Mouse (Mus musculus) liver, embryonic 14.5 days (tissue): ENCODE measurements around the gene Baz2a. TPM values are rescaled to one million over a fixed set of nuclear protein-coding genes. Genes with fewer than 3 reads are reported as not detected.

Source experiments
- ATAC-seq: fragments of 200-750 bp; cut with Nextera tagmentation; 2 replicates; pipeline ENCODE4 v1.8.0; 2017; ENCODE audit warnings: moderate number of reproducible peaks, mild to moderate bottlenecking, moderate library complexity; ENCODE audit not compliant: insufficient read depth
- DNase-seq, 3 experiments: peaks; one replicate each; pipeline ENCODE4 v3.0.0-alpha.2; 2012 to 2013; ENCODE audit warnings: low read depth in 3 of 3, low spot score in 3 of 3
- H3K27ac ChIP-seq: fragments of 300-500 bp; sonication (generic); 2 replicates; pipeline ENCODE4 v1.5.1; 2014; ENCODE audit warnings: moderate library complexity, mild to moderate bottlenecking, control low read depth, inconsistent platforms
- H3K27me3 ChIP-seq: fragments of 300-500 bp; sonication (generic); 2 replicates; pipeline ENCODE4 v1.6.1; 2014; ENCODE audit warnings: mild to moderate bottlenecking, low read length, moderate library complexity; ENCODE audit not compliant: control insufficient read depth, insufficient read depth
- H3K36me3 ChIP-seq: fragments of 300-500 bp; sonication (generic); replicated peaks from 2 replicates; pipeline ENCODE4 v1.6.1; 2014; ENCODE audit warnings: low read depth; ENCODE audit not compliant: control insufficient read depth, insufficient read depth
- H3K4me1 ChIP-seq, 2 experiments: fragments of 200-500 bp in 1 of 2; fragments of 300-500 bp in 1 of 2; sonication (generic) in 1 of 2; replicated peaks; 2 replicates each; pipeline ENCODE4 v1.6.1; 2012 to 2014; ENCODE audit warnings: antibody characterized with exemption in 1 of 2, inconsistent platforms in 1 of 2, low read length in 1 of 2; ENCODE audit not compliant: control insufficient read depth in 2 of 2, insufficient read depth in 2 of 2
- H3K4me2 ChIP-seq: fragments of 300-500 bp; sonication (generic); 2 replicates; pipeline ENCODE4 v1.6.1; 2014; ENCODE audit warnings: low read depth, mild to moderate bottlenecking, control low read depth, moderate library complexity
- H3K4me3 ChIP-seq, 2 experiments: fragments of 200-500 bp in 1 of 2; fragments of 300-500 bp in 1 of 2; sonication (generic) in 1 of 2; 2 replicates each; pipeline ENCODE4 v1.5.1; 2012 to 2014; ENCODE audit warnings: low read depth in 2 of 2, low read length in 2 of 2, mild to moderate bottlenecking in 2 of 2, control low read depth in 1 of 2, inconsistent platforms in 1 of 2, moderate library complexity in 1 of 2; ENCODE audit not compliant: insufficient read depth in 1 of 2
- H3K9ac ChIP-seq: fragments of 300-500 bp; sonication (generic); replicated peaks from 2 replicates; pipeline ENCODE4 v1.6.1; 2014; ENCODE audit warnings: mild to moderate bottlenecking, control low read depth, moderate library complexity
- H3K9me3 ChIP-seq: fragments of 300-500 bp; sonication (generic); 2 replicates; pipeline ENCODE4 v1.6.1; 2016; ENCODE audit warnings: low read length, mixed read lengths; ENCODE audit not compliant: control insufficient read depth
- CTCF ChIP-seq: IDR thresholded peaks from 2 replicates; pipeline ENCODE4 v1.5.1; 2016; ENCODE audit warnings: antibody characterized with exemption, low read depth, control low read depth
- EP300 ChIP-seq: IDR thresholded peaks from 2 replicates; pipeline ENCODE4 v1.6.1; 2016; ENCODE audit warnings: antibody characterized with exemption, low read depth
- WGBS: fragments of 180-500 bp; shearing (Covaris S2); extraction: QIAGEN DNeasy Blood & Tissue Kit; methylation state at CpG from one replicate; pipeline ENCODE4 v1.1.7; 2014; ENCODE audit not compliant: insufficient replicate concordance; 5-methylcytosine and 5-hydroxymethylcytosine counted together
- polyA plus RNA-seq, 2 experiments: library from polyadenylated mRNA; depleted of rRNA in 1 of 2; stranded (reverse) in 1 of 2; unstranded in 1 of 2; fragments of >200 nt; fragmentation: Nextera tagmentation in 1 of 2; extraction: Ambion mirVana in 1 of 2; gene quantifications; 2 replicates each; pipeline versions ENCODE4 v1.2.1 to v1.2.3; 2012 to 2014

The Baz2a gene
- polyA plus RNA-seq, 2 experiments = 9.1 to 9.5 TPM

DNA sequence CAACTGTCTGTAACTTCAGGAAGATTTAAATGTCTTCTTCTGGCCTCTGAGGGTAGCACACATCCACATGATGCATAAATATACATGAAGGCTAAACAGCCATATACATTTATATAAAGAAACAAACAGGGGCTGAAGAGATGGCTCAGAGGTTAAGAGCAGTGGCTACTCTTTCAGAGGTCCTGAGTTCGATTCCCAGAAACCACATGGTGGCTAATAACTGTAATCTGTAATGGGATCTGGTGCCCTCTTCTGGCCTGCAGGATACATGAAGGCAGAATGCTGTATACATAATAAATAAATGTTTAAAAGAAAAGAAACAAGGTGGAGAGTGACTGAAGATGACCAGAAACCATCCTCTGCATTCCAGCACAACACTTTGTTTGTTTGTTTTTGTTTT is 10.9 kb upstream of the Baz2a start:
- Histone ChIP-seq H3K27ac (no peak overlapping the region), H3K27me3 (no peaks in the 10 kb centered on the region), H3K9me3 (no peaks in the 10 kb centered on the region), H3K36me3 (peaks cover 17% of the 10 kb centered on the region), H3K4me1 (peaks cover 9 to 14% of the 10 kb centered on the region in 2 experiments), H3K4me3 (no peak overlapping the region), H3K4me2 (no peak overlapping the region), H3K9ac (no peak overlapping the region)
- ATAC-seq = no peak
- no peak for DNase-seq
- 36% methylated on average over 1 of the region's 1 CpGs for WGBS
- peak; percentile 57 for TF ChIP-seq CTCF
- no peak for TF ChIP-seq EP300

DNA sequence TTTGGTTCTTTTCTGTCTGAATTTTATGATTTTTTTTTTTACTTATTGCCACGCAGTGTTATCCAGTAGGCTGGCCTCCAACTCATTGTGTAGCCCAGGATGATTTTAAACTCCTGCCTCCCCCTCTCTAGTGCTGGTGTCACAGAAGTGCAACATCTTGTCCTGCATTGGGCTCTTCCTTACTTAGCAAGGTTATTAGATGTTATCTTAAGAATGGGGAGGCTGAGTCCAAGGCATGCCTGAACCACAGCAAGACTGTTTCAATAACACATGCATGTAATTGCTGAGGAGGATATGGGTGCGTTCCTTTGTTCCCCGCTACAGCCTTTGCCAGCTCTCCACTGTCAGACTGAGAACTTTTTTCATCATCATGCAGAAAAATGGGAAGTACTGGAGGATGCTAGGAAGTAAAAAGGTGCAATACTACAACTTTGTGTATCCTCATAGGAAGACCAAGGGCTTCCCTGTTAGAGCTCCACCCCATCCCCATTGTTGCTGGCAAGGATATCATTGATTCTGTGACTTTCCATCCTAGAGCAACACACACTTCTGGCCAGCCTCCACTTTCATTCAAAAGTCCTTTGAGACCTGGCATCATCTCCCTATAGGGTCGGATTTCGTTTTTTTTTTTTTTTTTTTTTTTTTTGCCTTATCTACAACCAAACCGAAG is 9.4 kb upstream of the Baz2a start:
- H3K27ac ChIP-seq = peak overlapping the region; percentile 11; the same call in 1 of the 2 replicates
- peaks cover 27% of the 10 kb centered on the region for H3K36me3 ChIP-seq
- peak overlapping the region; percentile 72 for H3K9ac ChIP-seq
- DNase-seq = no peak
- H3K4me2 ChIP-seq = peak overlapping the region; percentile 81
- TF ChIP-seq CTCF (no peak), EP300 (no peak)
- H3K27me3 ChIP-seq = no peaks in the 10 kb centered on the region
- H3K4me3 ChIP-seq = peak overlapping the region; percentile 74 to 91
- 30% methylated on average over 6 of the region's 6 CpGs for WGBS
- no peak for ATAC-seq
- H3K9me3 ChIP-seq = no peaks in the 10 kb centered on the region
- peaks cover 9 to 14% of the 10 kb centered on the region in 2 experiments for H3K4me1 ChIP-seq

GRCm38 (mm10) chr10:128082477-128082808 is 8.9 kb upstream of the Baz2a start:
- H3K27me3 ChIP-seq = no peaks in the 10 kb centered on the region
- peak overlapping the region; percentile 81 for H3K4me2 ChIP-seq
- H3K27ac ChIP-seq = peak overlapping the region; percentile 11
- peaks cover 28% of the 10 kb centered on the region for H3K36me3 ChIP-seq
- H3K4me3 ChIP-seq = peak overlapping the region; percentile 74 to 91
- peak overlapping the region; percentile 72 for H3K9ac ChIP-seq
- 2% methylated on average over 9 of the region's 9 CpGs for WGBS
- H3K9me3 ChIP-seq = no peaks in the 10 kb centered on the region
- DNase-seq = no peak
- no peak for TF ChIP-seq EP300
- no peak for TF ChIP-seq CTCF
- ATAC-seq = no peak
- peaks cover 9 to 14% of the 10 kb centered on the region in 2 experiments for H3K4me1 ChIP-seq

- Histone ChIP-seq H3K9ac (peak within 1 kb of the TSS; percentile 90), H3K9me3 (no peaks in the 10 kb centered on the region), H3K4me3 (peak within 1 kb of the TSS; percentile 92 to 95), H3K36me3 (peaks cover 33% of the 10 kb centered on the region), H3K4me1 (peaks cover 9 to 14% of the 10 kb centered on the region in 2 experiments), H3K27ac (peak within 1 kb of the TSS; percentile 63), H3K27me3 (no peaks in the 10 kb centered on the region), H3K4me2 (peak within 1 kb of the TSS; percentile 81)
- under 1% methylated on average over 34 of the region's 34 CpGs for WGBS
- TF ChIP-seq EP300 (peak; percentile 92), CTCF (no peak)
- peak; percentile 100 for DNase-seq
- peak; percentile 97 for ATAC-seq
Measured at GRCm38 (mm10) chr10:128082880-128083421, 8.4 kb upstream of the Baz2a start, which contains the start of gene Atp5b. Gene Atp5b (plus strand): TSS chr10:128083273.

DNA sequence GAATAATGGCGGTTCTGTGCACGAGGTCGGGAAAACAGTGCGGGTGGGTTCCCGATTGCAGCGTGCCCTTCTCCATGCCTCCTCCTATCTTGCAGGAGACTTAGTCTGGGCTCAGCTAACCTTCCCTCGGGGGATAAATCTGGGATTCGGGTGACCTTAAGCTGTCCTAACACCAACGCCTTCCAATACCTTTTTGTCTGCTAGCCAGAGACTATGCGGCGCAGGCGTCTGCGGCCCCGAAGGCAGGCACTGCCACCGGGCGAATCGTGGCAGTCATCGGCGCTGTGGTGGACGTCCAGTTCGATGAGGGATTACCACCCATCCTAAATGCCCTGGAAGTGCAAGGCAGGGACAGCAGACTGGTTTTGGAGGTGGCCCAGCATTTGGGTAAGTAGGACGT is 7.7 kb upstream of the Baz2a start:
- ATAC-seq (peak; percentile 1; the same call in 1 of the 2 replicates), DNase-seq (no peak)
- H3K4me2 ChIP-seq = peak overlapping the region; percentile 79
- H3K4me3 ChIP-seq = peak overlapping the region; percentile 92 to 95
- H3K4me1 ChIP-seq = peaks cover 11 to 14% of the 10 kb centered on the region in 2 experiments
- H3K27me3 ChIP-seq = no peaks in the 10 kb centered on the region
- no peaks in the 10 kb centered on the region for H3K9me3 ChIP-seq
- H3K9ac ChIP-seq = peak overlapping the region; percentile 90
- H3K27ac ChIP-seq = peak overlapping the region; percentile 63
- TF ChIP-seq EP300 (no peak), CTCF (0 out of 2 replicates have a peak, but pooled peaks have one; percentile 3)
- under 1% methylated on average over 22 of the region's 22 CpGs for WGBS
- peaks cover 40% of the 10 kb centered on the region for H3K36me3 ChIP-seq
